Mouse (Mus musculus): ENCODE results near the gene Ptpn3. TPM values are rescaled to one million over a fixed set of nuclear protein-coding genes. Genes with fewer than 3 reads are reported as not detected.
"Not testable (repeated sequence)": the region's sequence is repeated elsewhere in the genome, so short reads cannot be mapped to it uniquely, and the experiment has no call there.

Gene Ptpn3
- polyA plus RNA-seq, 1 experiment from 2014 or later: 9.7 TPM

DNA sequence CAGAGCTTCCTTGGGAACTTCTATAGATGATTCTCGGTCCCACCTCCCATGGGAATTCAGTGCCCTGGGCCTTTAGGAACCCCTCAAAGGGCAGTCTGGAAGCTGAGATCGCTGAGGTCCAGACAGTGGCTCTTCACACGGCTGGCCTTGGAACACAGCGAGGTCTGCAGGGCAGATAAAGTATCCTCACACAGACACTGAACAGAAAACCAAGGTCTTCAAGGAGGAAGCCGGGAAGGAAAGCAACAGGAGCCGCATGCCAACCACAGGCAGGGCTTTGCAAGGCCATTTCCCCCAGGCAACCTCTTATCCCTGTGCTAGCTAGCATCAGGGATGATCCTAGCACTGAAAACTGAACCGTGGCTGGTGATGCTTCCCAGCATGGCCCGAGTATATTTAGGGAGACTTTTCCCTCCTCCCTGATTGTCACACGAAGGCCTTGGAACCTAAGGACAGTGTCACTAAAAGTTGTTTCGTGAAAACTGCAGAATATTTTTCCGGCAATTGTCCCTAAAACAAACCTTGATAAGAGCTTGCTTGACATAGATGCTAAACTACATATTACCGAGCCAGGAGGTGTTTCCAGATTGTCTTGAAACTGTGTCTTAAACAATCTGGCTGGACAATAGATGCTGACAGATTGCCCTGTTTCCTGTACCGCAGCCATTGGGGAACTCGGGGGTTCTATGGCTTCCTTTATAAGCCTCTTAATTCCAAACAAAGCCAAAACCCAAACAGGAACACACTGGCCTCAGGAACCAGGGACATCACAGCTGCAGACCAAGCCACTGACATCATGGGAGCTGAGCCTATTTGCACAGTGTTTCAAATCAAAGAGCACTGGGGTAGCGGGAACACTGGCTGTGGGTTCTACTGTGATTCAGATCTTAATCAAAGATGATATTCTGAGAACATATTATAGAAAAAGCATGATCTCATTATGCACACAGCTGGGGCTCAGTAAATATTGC lies 27.8 kb downstream of the Ptpn3 start:
- 63% methylated on average over 15 of the region's 15 CpGs for WGBS
- Histone ChIP-seq H3K36me3 (ENCODE audit: control insufficient read depth, insufficient read depth, low read length) (no peaks in the 10 kb centered on the region), H3K9ac (ENCODE audit: low read length) (no peak overlapping the region), H3K4me3 (ENCODE audit: low read depth, low read length) (no peak overlapping the region), H3K27ac (ENCODE audit: low read depth) (no peak overlapping the region), H3K4me1 (replicated peaks; ENCODE audit: control insufficient read depth, insufficient read depth, low read length) (peaks cover 18% of the 10 kb centered on the region; the same call in 1 of the 2 replicates), H3K27me3 (replicated peaks; ENCODE audit: control insufficient read depth, insufficient read depth, low read length) (no peaks in the 10 kb centered on the region), H3K4me2 (ENCODE audit: low read length) (no peak overlapping the region), H3K9me3 (ENCODE audit: control insufficient read depth, low read length) (no peaks in the 10 kb centered on the region)
- DNase-seq (ENCODE audit: low spot score) (no peak), ATAC-seq (replicated peaks; ENCODE audit: low FRiP score, low TSS enrichment, low read depth) (no peak)

GRCm38 (mm10) chr4:57270991-57271390 lies 30.6 kb downstream of the Ptpn3 start:
- Histone ChIP-seq H3K4me2 (ENCODE audit: low read length) (no peak overlapping the region), H3K9ac (ENCODE audit: low read length) (no peak overlapping the region), H3K4me3 (ENCODE audit: low read depth, low read length) (no peak overlapping the region), H3K4me1 (replicated peaks; ENCODE audit: control insufficient read depth, insufficient read depth, low read length) (peaks cover 9% of the 10 kb centered on the region; the same call in 1 of the 2 replicates), H3K36me3 (ENCODE audit: control insufficient read depth, insufficient read depth, low read length) (no peaks in the 10 kb centered on the region), H3K27me3 (replicated peaks; ENCODE audit: control insufficient read depth, insufficient read depth, low read length) (no peaks in the 10 kb centered on the region), H3K9me3 (ENCODE audit: control insufficient read depth, low read length) (no peaks in the 10 kb centered on the region), H3K27ac (ENCODE audit: low read depth) (no peak overlapping the region)
- WGBS: 84% methylated on average over 8 of the region's 8 CpGs
- DNase-seq (ENCODE audit: low spot score): no peak
- ATAC-seq (replicated peaks; ENCODE audit: low FRiP score, low TSS enrichment, low read depth): no peak

DNA sequence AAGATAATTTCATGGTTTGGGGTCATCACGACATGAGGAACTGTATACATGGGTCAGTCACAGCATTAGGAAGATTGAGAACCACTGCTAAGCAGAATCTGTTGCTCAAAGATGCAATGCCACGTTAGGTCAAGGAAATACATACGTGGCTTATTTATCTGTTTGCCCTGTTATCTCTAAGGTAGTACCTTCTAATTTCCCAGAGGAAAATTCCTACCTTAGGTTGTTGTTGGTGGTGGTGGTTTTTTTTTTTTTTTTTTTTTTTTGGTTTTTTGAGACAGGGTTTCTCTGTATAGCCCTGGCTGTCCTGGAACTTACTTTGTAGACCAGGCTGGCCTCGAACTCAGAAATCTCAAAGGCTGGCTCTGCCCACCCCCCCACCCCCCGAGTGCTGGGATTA lies 31.1 kb downstream of the Ptpn3 start:
- ATAC-seq (replicated peaks; ENCODE audit: low FRiP score, low TSS enrichment, low read depth); H3K4me2 ChIP-seq (ENCODE audit: low read length); H3K4me1 ChIP-seq (replicated peaks; ENCODE audit: control insufficient read depth, insufficient read depth, low read length); H3K9me3 ChIP-seq (ENCODE audit: control insufficient read depth, low read length); H3K4me3 ChIP-seq (ENCODE audit: low read depth, low read length); DNase-seq (ENCODE audit: low spot score); H3K27ac ChIP-seq (ENCODE audit: low read depth); H3K36me3 ChIP-seq (ENCODE audit: control insufficient read depth, insufficient read depth, low read length); H3K9ac ChIP-seq (ENCODE audit: low read length); H3K27me3 ChIP-seq (replicated peaks; ENCODE audit: control insufficient read depth, insufficient read depth, low read length): not testable (repeated sequence)
- 90% methylated on average over 5 of the region's 5 CpGs for WGBS

GRCm38 (mm10) chr4:57269344-57269743 lies 32.3 kb downstream of the Ptpn3 start:
- Histone ChIP-seq H3K4me2 (ENCODE audit: low read length) (no peak overlapping the region), H3K27me3 (replicated peaks; ENCODE audit: control insufficient read depth, insufficient read depth, low read length) (no peaks in the 10 kb centered on the region), H3K27ac (ENCODE audit: low read depth) (no peak overlapping the region), H3K4me3 (ENCODE audit: low read depth, low read length) (no peak overlapping the region), H3K4me1 (replicated peaks; ENCODE audit: control insufficient read depth, insufficient read depth, low read length) (0 out of 2 replicates have a peak, but pooled peaks cover 3% of the 10 kb centered on the region), H3K9me3 (ENCODE audit: control insufficient read depth, low read length) (no peaks in the 10 kb centered on the region), H3K36me3 (ENCODE audit: control insufficient read depth, insufficient read depth, low read length) (no peaks in the 10 kb centered on the region), H3K9ac (ENCODE audit: low read length) (no peak overlapping the region)
- 83% methylated on average over 10 of the region's 10 CpGs for WGBS
- ATAC-seq (replicated peaks; ENCODE audit: low FRiP score, low TSS enrichment, low read depth): no peak
- no peak for DNase-seq (ENCODE audit: low spot score)

- H3K4me1 ChIP-seq (replicated peaks; ENCODE audit: control insufficient read depth, insufficient read depth, low read length): no peaks in the 10 kb centered on the region
- no peaks in the 10 kb centered on the region for H3K27me3 ChIP-seq (replicated peaks; ENCODE audit: control insufficient read depth, insufficient read depth, low read length)
- no peak overlapping the region for H3K27ac ChIP-seq (ENCODE audit: low read depth)
- no peaks in the 10 kb centered on the region for H3K9me3 ChIP-seq (ENCODE audit: control insufficient read depth, low read length)
- H3K9ac ChIP-seq (ENCODE audit: low read length): no peak overlapping the region
- 84% methylated on average over 8 of the region's 8 CpGs for WGBS
- ATAC-seq (replicated peaks; ENCODE audit: low FRiP score, low TSS enrichment, low read depth) (no peak), DNase-seq (ENCODE audit: low spot score) (no peak)
- no peak overlapping the region for H3K4me3 ChIP-seq (ENCODE audit: low read depth, low read length)
- H3K36me3 ChIP-seq (ENCODE audit: control insufficient read depth, insufficient read depth, low read length): peaks cover 2% of the 10 kb centered on the region; the same call in 1 of the 2 replicates
- H3K4me2 ChIP-seq (ENCODE audit: low read length): no peak overlapping the region
These were observed 33.3 kb downstream of the Ptpn3 start for GRCm38 (mm10) chr4:57268330-57268729.

DNA sequence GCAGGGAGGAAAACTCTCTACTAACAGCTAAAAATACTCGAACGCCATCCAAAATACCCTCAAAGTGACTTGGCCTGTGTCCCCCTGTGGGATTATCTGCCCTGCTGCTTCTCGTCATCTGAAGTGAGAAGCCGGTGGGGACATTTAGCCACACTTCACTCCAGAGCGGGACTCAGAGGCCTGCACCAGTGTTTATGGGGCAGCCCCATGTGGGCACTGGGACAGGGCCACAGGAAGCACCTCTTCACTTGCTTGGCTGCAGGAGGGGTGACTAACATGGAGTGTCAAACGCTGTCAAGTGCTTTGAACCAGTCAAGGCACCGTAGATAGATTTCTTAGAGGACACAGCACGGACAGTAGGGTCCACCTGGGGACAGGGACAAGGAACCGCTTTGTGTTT lies 35.2 kb downstream of the Ptpn3 start:
- Histone ChIP-seq H3K4me3 (ENCODE audit: low read depth, low read length) (no peak overlapping the region), H3K4me2 (ENCODE audit: low read length) (no peak overlapping the region), H3K27me3 (replicated peaks; ENCODE audit: control insufficient read depth, insufficient read depth, low read length) (no peaks in the 10 kb centered on the region), H3K27ac (ENCODE audit: low read depth) (no peak overlapping the region), H3K4me1 (replicated peaks; ENCODE audit: control insufficient read depth, insufficient read depth, low read length) (no peaks in the 10 kb centered on the region), H3K9ac (ENCODE audit: low read length) (no peak overlapping the region), H3K9me3 (ENCODE audit: control insufficient read depth, low read length) (no peaks in the 10 kb centered on the region), H3K36me3 (ENCODE audit: control insufficient read depth, insufficient read depth, low read length) (peaks cover 6% of the 10 kb centered on the region; the same call in 1 of the 2 replicates)
- 74% methylated on average over 9 of the region's 9 CpGs for WGBS
- ATAC-seq (replicated peaks; ENCODE audit: low FRiP score, low TSS enrichment, low read depth) (no peak), DNase-seq (ENCODE audit: low spot score) (no peak)

GRCm38 (mm10) chr4:57263695-57264094 lies 37.9 kb downstream of the Ptpn3 start:
- DNase-seq (ENCODE audit: low spot score) (no peak), ATAC-seq (replicated peaks; ENCODE audit: low FRiP score, low TSS enrichment, low read depth) (no peak)
- H3K27ac ChIP-seq (ENCODE audit: low read depth): no peak overlapping the region
- H3K4me2 ChIP-seq (ENCODE audit: low read length): no peak overlapping the region
- peaks cover 6% of the 10 kb centered on the region; the same call in 1 of the 2 replicates for H3K36me3 ChIP-seq (ENCODE audit: control insufficient read depth, insufficient read depth, low read length)
- H3K27me3 ChIP-seq (replicated peaks; ENCODE audit: control insufficient read depth, insufficient read depth, low read length): no peaks in the 10 kb centered on the region
- H3K9ac ChIP-seq (ENCODE audit: low read length): no peak overlapping the region
- WGBS: 84% methylated on average over 7 of the region's 7 CpGs
- H3K9me3 ChIP-seq (ENCODE audit: control insufficient read depth, low read length): no peaks in the 10 kb centered on the region
- peaks cover 4% of the 10 kb centered on the region; the same call in 1 of the 2 replicates for H3K4me1 ChIP-seq (replicated peaks; ENCODE audit: control insufficient read depth, insufficient read depth, low read length)
- H3K4me3 ChIP-seq (ENCODE audit: low read depth, low read length): no peak overlapping the region

DNA sequence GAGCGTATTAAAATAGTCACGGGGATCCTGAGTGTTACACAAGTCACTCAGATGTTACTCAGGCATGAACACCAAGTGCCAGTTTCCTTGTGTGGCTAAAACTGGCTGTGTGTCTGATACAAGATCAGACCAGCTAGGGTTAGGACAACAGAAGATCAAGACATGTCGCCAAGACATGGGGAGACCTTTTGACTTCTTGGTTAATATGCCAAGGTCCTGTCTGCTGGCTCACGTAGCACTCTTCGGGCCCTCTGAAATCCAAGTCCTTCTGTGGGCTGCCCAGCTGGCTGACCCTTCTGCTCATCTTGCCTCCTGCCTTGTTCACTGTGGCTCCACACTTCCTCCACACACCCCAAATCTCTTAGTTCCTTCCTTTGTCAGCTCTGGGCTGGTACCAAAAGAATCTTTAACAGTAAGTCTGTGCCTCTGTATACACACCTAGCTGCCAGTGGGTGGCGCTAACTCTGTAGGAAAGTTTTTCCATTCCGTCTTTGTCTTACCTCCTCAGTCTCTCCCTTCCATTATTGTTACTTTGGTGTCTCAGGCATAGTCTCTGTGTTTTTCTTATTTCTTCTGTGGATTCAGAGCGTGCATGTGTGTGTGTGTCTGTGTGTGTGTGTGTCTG lies 38.5 kb downstream of the Ptpn3 start:
- Histone ChIP-seq H3K36me3 (ENCODE audit: control insufficient read depth, insufficient read depth, low read length) (peaks cover 6% of the 10 kb centered on the region; the same call in 1 of the 2 replicates), H3K9ac (ENCODE audit: low read length) (no peak overlapping the region), H3K27me3 (replicated peaks; ENCODE audit: control insufficient read depth, insufficient read depth, low read length) (no peaks in the 10 kb centered on the region), H3K27ac (ENCODE audit: low read depth) (no peak overlapping the region), H3K4me1 (replicated peaks; ENCODE audit: control insufficient read depth, insufficient read depth, low read length) (peaks cover 9% of the 10 kb centered on the region; the same call in 1 of the 2 replicates), H3K4me2 (ENCODE audit: low read length) (no peak overlapping the region), H3K9me3 (ENCODE audit: control insufficient read depth, low read length) (no peaks in the 10 kb centered on the region), H3K4me3 (ENCODE audit: low read depth, low read length) (no peak overlapping the region)
- DNase-seq (ENCODE audit: low spot score): no peak
- ATAC-seq (replicated peaks; ENCODE audit: low FRiP score, low TSS enrichment, low read depth): no peak
- 85% methylated on average over 8 of the region's 8 CpGs for WGBS

Measured in intestine, embryonic 14.5 days (tissue).